Mouse (Mus musculus) neural tube, embryonic 11.5 days (tissue): Measurements from ENCODE around the gene Wdr17. TPM values are rescaled to one million over a fixed set of nuclear protein-coding genes. Genes with fewer than 3 reads are reported as not detected.

Experiments used
- ATAC-seq: fragments of 200-750 bp; cut with Nextera tagmentation; 2 replicates; pipeline ENCODE4 v1.8.0; 2017; ENCODE audit warnings: moderate number of reproducible peaks, mild to moderate bottlenecking, moderate TSS enrichment, moderate library complexity; ENCODE audit not compliant: insufficient read depth, low FRiP score, low TSS enrichment
- DNase-seq: peaks from one replicate; pipeline ENCODE4 v3.0.0-alpha.2; 2015; ENCODE audit warnings: low spot score
- H3K27ac ChIP-seq: fragments of 300-500 bp; sonication (generic); 2 replicates; pipeline ENCODE4 v1.5.1; 2014; ENCODE audit warnings: low read depth, mild to moderate bottlenecking, low read length
- H3K27me3 ChIP-seq: fragments of 300-500 bp; sonication (generic); 2 replicates; pipeline ENCODE4 v1.6.1; 2014; ENCODE audit warnings: mild to moderate bottlenecking, low read length, mixed read lengths; ENCODE audit not compliant: control insufficient read depth, insufficient read depth
- H3K36me3 ChIP-seq: fragments of 300-500 bp; sonication (generic); 2 replicates; pipeline ENCODE4 v1.6.1; 2014; ENCODE audit warnings: mild to moderate bottlenecking, low read length, moderate library complexity, mixed read lengths; ENCODE audit not compliant: control insufficient read depth, insufficient read depth
- H3K4me1 ChIP-seq: fragments of 300-500 bp; sonication (generic); 2 replicates; pipeline ENCODE4 v1.6.1; 2014; ENCODE audit warnings: low read length, mixed read lengths; ENCODE audit not compliant: control insufficient read depth, insufficient read depth
- H3K4me2 ChIP-seq: fragments of 300-500 bp; sonication (generic); 2 replicates; pipeline ENCODE4 v1.6.1; 2014; ENCODE audit warnings: low read depth, mild to moderate bottlenecking, moderate library complexity
- H3K4me3 ChIP-seq: fragments of 300-500 bp; sonication (generic); 2 replicates; pipeline ENCODE4 v1.5.1; 2014; ENCODE audit warnings: low read depth, low read length
- H3K9ac ChIP-seq: fragments of 300-500 bp; sonication (generic); 2 replicates; pipeline ENCODE4 v1.6.1; 2014; ENCODE audit warnings: mild to moderate bottlenecking, low read length
- H3K9me3 ChIP-seq: fragments of 300-500 bp; sonication (generic); 2 replicates; pipeline ENCODE4 v1.6.1; 2016; ENCODE audit warnings: low read length; ENCODE audit not compliant: control insufficient read depth
- WGBS: fragments of 180-500 bp; shearing (Covaris S2); extraction: QIAGEN DNeasy Blood & Tissue Kit; methylation state at CpG from one replicate; pipeline ENCODE4 v1.1.7; 2014; 5-methylcytosine and 5-hydroxymethylcytosine counted together
- polyA plus RNA-seq: library from polyadenylated mRNA; unstranded; fragments of >200 nt; fragmentation: Nextera tagmentation; extraction: Ambion mirVana; gene quantifications from 2 replicates; pipeline ENCODE4 v1.2.1, GENCODE M21; 2014

Gene Wdr17
- polyA plus RNA-seq, 1 experiment from 2014 or later: 2.9 TPM

DNA sequence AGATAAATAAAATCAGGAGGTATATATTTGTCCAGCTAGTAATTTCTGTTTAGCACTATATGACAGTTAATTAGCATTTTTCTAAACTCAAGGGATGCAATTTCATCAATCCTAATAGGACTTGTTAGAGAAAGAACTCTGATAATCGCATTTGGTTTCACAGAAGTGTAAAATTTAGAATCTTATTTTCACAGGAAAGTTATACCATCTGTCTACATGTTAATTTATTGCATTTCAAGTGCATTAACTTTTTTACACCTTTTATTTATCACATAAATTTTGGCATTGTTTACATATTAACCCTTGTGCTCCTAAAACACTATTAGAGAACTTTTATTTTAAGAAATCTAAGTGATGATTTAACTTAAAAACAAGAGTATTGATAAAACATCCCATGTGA, 7.2 kb upstream of the Wdr17 start:
- H3K9ac ChIP-seq: no peak overlapping the region
- no peak overlapping the region for H3K4me2 ChIP-seq
- 91% methylated on average over 1 of the region's 1 CpGs for WGBS
- no peaks in the 10 kb centered on the region for H3K9me3 ChIP-seq
- no peaks in the 10 kb centered on the region for H3K4me1 ChIP-seq
- H3K36me3 ChIP-seq: no peaks in the 10 kb centered on the region
- no peak overlapping the region for H3K4me3 ChIP-seq
- DNase-seq (no peak), ATAC-seq (no peak)
- H3K27ac ChIP-seq: no peak overlapping the region
- no peaks in the 10 kb centered on the region for H3K27me3 ChIP-seq

GRCm38 (mm10) chr8:54886560-54886959, 424 bp downstream of the Wdr17 start:
- no peak overlapping the region for H3K4me2 ChIP-seq
- no peak overlapping the region for H3K4me3 ChIP-seq
- H3K27me3 ChIP-seq: no peaks in the 10 kb centered on the region
- 94% methylated on average over 4 of the region's 4 CpGs for WGBS
- no peaks in the 10 kb centered on the region for H3K4me1 ChIP-seq
- no peak overlapping the region for H3K27ac ChIP-seq
- no peak overlapping the region for H3K9ac ChIP-seq
- no peaks in the 10 kb centered on the region for H3K9me3 ChIP-seq
- DNase-seq: no peak
- no peaks in the 10 kb centered on the region for H3K36me3 ChIP-seq
- ATAC-seq: no peak

GRCm38 (mm10) chr8:54876458-54876857, 10.5 kb downstream of the Wdr17 start:
- H3K4me3 ChIP-seq: no peak overlapping the region
- ATAC-seq: no peak
- 90% methylated on average over 4 of the region's 4 CpGs for WGBS

DNA sequence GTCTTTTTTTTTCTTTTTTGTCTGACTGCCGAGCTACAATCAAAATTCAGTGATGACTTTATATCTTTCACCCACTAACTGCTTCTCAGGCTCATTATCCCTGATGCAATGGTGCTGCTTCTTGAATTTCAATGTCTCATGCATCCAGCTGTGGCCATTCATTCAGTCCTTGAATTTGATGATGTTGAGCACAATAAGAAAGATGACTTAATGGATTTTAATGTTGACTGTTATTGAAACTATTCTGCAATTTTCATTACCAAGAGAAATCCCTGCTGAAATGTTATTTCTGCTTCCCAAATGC, 22.3 kb downstream of the Wdr17 start:
- ATAC-seq: no peak
- Histone ChIP-seq H3K27me3 (no peaks in the 10 kb centered on the region), H3K27ac (no peak overlapping the region), H3K4me3 (no peak overlapping the region), H3K4me1 (no peaks in the 10 kb centered on the region), H3K36me3 (no peaks in the 10 kb centered on the region), H3K9me3 (no peaks in the 10 kb centered on the region), H3K9ac (no peak overlapping the region), H3K4me2 (no peak overlapping the region)
- WGBS: 71% methylated on average over 1 of the region's 1 CpGs
- no peak for DNase-seq

More at GRCm38 (mm10) chr8:54876458-54876857, 10.5 kb downstream of the Wdr17 start:
- no peak overlapping the region for H3K9ac ChIP-seq
- H3K4me2 ChIP-seq: no peak overlapping the region
- H3K9me3 ChIP-seq: no peaks in the 10 kb centered on the region
- no peak for DNase-seq
- H3K36me3 ChIP-seq: no peaks in the 10 kb centered on the region
- H3K27me3 ChIP-seq: no peaks in the 10 kb centered on the region
- H3K4me1 ChIP-seq: no peaks in the 10 kb centered on the region
- H3K27ac ChIP-seq: no peak overlapping the region

- Histone ChIP-seq H3K4me1 (no peaks in the 10 kb centered on the region), H3K27ac (no peak overlapping the region), H3K36me3 (no peaks in the 10 kb centered on the region), H3K9ac (no peak overlapping the region), H3K27me3 (no peaks in the 10 kb centered on the region), H3K9me3 (no peaks in the 10 kb centered on the region), H3K4me3 (no peak overlapping the region), H3K4me2 (no peak overlapping the region)
- ATAC-seq: no peak
- 85% methylated on average over 4 of the region's 4 CpGs for WGBS
- DNase-seq: no peak
Measured at GRCm38 (mm10) chr8:54864038-54864760, 22.8 kb downstream of the Wdr17 start.

GRCm38 (mm10) chr8:54836029-54836959, 50.7 kb downstream of the Wdr17 start:
- Histone ChIP-seq H3K4me1 (no peaks in the 10 kb centered on the region), H3K4me3 (no peak overlapping the region), H3K27me3 (no peaks in the 10 kb centered on the region), H3K9ac (no peak overlapping the region), H3K27ac (no peak overlapping the region), H3K36me3 (no peaks in the 10 kb centered on the region), H3K9me3 (no peaks in the 10 kb centered on the region), H3K4me2 (no peak overlapping the region)
- DNase-seq (no peak), ATAC-seq (no peak)
- WGBS: 96% methylated on average over 5 of the region's 5 CpGs

DNA sequence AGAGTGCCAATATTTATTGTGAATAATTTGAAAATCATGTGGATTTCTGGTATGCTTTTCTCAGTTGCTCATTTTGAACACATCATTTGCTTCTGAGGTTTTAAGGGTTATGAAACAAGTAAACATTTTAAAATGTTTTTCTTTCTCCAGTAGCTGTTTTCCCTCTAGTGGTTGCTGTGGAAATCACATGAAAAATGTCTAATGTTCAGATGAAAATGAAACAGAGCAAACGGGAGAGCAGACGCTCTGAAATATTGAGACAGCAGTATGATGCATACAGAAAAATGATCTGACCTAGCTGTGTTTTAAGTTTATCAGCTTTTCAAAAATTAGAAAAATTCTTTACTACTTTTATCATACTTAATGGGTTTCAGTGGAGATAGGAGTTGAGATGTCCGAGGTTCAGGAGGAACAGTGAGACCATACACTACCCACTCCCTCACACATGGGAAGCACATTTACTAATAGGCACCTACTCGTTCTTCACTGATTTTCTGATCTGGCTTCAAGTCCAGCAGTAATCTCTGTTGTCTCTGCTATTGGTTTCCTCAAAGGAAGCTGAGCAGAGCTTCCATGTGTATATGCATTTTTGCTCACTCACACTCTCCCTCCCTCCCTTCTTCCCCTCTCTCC, 57.1 kb downstream of the Wdr17 start:
- H3K4me3 ChIP-seq: no peak overlapping the region
- H3K9me3 ChIP-seq: no peaks in the 10 kb centered on the region
- ATAC-seq (no peak), DNase-seq (no peak)
- H3K4me2 ChIP-seq: no peak overlapping the region
- H3K27ac ChIP-seq: no peak overlapping the region
- 75% methylated on average over 4 of the region's 4 CpGs for WGBS
- no peaks in the 10 kb centered on the region for H3K4me1 ChIP-seq
- H3K36me3 ChIP-seq: no peaks in the 10 kb centered on the region
- H3K9ac ChIP-seq: no peak overlapping the region
- H3K27me3 ChIP-seq: no peaks in the 10 kb centered on the region

GRCm38 (mm10) chr8:54827974-54828373, 59.0 kb downstream of the Wdr17 start:
- Histone ChIP-seq H3K9ac (no peak overlapping the region), H3K9me3 (no peaks in the 10 kb centered on the region), H3K4me1 (no peaks in the 10 kb centered on the region), H3K36me3 (no peaks in the 10 kb centered on the region), H3K27ac (no peak overlapping the region), H3K27me3 (no peaks in the 10 kb centered on the region), H3K4me2 (no peak overlapping the region), H3K4me3 (no peak overlapping the region)
- ATAC-seq (no peak), DNase-seq (no peak)
- WGBS: 90% methylated on average over 2 of the region's 2 CpGs
